Mouse (Mus musculus) spleen, embryonic (tissue): ENCODE measurements around the gene Bcam.

Experiments
- CTCF ChIA-PET: fragments of 350-600 bp; sonication (Branson Sonifier 250); formaldehyde crosslinking; loops from one replicate; lab custom pipeline; 2022; lab: Charles Lee

Bcam gene

DNA sequence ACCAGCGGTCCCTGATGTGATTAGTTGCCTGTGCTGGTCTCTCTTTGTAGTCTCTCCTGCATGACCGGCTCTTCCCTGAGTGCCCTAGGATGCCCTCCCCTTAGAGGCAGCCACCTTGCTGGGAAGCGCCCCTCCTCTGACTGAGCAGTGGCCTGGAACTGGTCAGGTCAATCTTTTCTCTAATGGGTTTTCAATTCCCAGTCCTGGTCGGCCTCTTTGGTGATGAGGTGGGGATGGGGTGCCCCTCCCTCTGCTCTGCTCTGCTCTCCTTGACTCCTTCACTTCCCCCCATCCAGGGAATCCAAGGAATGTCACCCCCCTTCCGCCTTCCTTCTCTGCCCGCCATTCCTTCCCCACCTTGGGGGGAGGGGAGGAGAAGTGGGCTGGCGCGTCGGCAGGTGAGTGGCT is at the start of gene Bcam:
Gene Bcam, minus strand, starts transcription at position 33 of the 408 bp plus-strand sequence.
- CTCF ChIA-PET, result no interaction called here

GRCm38 (mm10) chr7:19818875-19819274 is 48.1 kb upstream of the Bcam start:
- CTCF ChIA-PET, result interaction anchor here (1.1 to 1.9 kb wide), 3 partner anchors 16 to 31 kb away, joined by 4 to 5 read pairs (median 4); no protein-coding TSS in a partner anchor

GRCm38 (mm10) chr7:19818440-19818839 is 47.6 kb upstream of the Bcam start:
- CTCF ChIA-PET, result interaction anchor here (0.5 to 1.4 kb wide), 4 partner anchors 15 to 361 kb away, joined by 3 to 5 read pairs (median 4); partner anchors contain the start of gene Cblc

DNA sequence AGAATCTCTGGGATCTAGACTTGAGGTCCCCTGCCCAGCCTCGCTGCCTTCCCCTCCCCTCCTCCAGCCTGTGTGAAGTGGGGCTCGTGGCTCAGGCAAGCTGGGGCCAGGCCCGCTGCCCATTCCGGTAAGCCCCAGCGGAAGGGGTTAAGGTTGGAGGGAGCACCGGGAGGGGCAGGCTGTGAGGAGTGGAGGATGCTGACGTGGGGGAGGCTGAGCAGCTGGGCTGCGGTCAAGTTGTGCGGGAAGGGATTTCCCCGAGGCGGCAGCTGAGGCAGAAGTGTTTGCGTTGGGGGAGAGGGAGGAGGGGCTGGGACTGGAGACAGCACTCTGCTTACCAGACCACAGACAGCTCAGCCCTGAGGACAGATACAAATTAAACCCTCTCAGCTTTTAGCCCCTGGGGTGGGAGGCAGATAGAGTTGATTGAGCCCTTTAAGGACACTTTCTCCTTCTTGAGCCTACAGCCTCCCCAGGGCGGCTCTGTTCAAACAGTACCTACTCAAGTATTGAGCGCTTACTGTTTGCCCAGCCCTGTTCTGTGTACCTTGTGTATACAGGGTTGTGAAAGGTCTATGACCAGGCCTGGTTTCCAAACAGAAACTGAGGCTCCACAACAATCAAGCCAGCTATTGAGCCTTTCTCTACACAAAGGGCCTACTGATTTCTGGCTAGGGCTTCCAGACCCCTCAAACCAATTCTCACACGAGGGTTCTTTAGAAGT is 46.7 kb upstream of the Bcam start:
- CTCF ChIA-PET, result interaction anchor here (0.7 to 1.4 kb wide), 3 partner anchors 10 to 21 kb away, joined by 3 to 5 read pairs (median 4); partner anchors contain the start of gene Cblc

- CTCF ChIA-PET, result no interaction called here
These were observed 45.5 kb upstream of the Bcam start for GRCm38 (mm10) chr7:19816224-19816771.

GRCm38 (mm10) chr7:19815296-19816223 is 44.7 kb upstream of the Bcam start:
- CTCF ChIA-PET, result interaction anchor here (2.6 kb wide), 1 partner anchor 12 kb away, joined by 6 read pairs; no protein-coding TSS in a partner anchor

- CTCF ChIA-PET, result interaction anchor here (2.6 kb wide), 1 partner anchor 10 kb away, joined by 6 read pairs; no protein-coding TSS in a partner anchor
These were observed 42.8 kb upstream of the Bcam start for GRCm38 (mm10) chr7:19813579-19814122.

- CTCF ChIA-PET, result interaction anchor here (0.5 to 2.6 kb wide), 2 partner anchors 9 to 414 kb away, joined by 3 to 6 read pairs; no protein-coding TSS in a partner anchor
These were observed 42.3 kb upstream of the Bcam start for GRCm38 (mm10) chr7:19813161-19813560.

DNA sequence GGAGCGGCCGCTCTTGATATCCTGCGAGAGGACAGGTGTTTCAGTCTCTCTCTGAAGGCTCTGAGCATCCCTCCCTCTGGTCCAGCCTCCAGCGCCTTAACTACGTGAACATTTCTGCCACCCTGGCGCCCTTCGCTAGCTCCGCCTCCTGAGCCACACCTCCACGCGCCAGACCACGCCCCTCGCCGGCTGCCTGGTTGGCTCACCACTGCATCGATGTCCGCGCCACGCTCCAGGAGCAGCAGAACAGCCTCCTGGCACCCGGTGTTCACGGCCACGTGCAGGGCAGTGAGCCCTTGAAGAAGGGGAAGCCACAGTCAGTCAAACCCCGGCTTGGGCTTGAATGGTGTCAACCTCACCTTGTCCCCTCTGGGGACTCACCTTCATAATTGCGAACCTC is 40.3 kb upstream of the Bcam start:
- CTCF ChIA-PET, result interaction anchor here (1.4 kb wide), 1 partner anchor 9 kb away, joined by 4 read pairs; no protein-coding TSS in a partner anchor

- CTCF ChIA-PET, result no interaction called here
These were observed 38.6 kb upstream of the Bcam start for GRCm38 (mm10) chr7:19809369-19809768.

- CTCF ChIA-PET, result interaction anchor here (0.5 to 1.2 kb wide), 4 partner anchors 11 to 106 kb away, joined by 3 to 7 read pairs (median 3); no protein-coding TSS in a partner anchor
These were observed 35.6 kb upstream of the Bcam start for GRCm38 (mm10) chr7:19806356-19806969.

DNA sequence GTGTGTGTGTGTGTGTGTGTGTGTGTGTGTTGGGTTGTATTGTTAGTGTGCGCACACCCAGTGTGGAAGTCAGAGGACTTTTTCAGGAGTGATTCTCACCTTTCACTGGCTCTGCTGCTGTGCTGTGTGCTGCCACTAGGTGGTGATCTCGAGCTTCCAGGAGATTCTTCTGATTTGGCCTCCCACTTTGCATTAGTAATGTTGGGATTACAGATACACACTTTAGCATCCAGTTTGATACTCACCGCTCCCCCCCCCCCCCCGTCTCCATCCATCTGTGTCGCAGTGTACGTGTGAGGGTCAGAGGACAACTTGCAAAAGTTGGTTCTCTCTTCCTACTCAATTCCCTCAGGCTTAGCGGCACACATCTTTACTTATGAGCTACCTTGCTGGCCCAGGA is 32.2 kb upstream of the Bcam start:
- CTCF ChIA-PET, result interaction anchor here (0.6 to 4.2 kb wide), 10 partner anchors 11 to 85 kb away, joined by 3 to 41 read pairs (median 7); no protein-coding TSS in a partner anchor

DNA sequence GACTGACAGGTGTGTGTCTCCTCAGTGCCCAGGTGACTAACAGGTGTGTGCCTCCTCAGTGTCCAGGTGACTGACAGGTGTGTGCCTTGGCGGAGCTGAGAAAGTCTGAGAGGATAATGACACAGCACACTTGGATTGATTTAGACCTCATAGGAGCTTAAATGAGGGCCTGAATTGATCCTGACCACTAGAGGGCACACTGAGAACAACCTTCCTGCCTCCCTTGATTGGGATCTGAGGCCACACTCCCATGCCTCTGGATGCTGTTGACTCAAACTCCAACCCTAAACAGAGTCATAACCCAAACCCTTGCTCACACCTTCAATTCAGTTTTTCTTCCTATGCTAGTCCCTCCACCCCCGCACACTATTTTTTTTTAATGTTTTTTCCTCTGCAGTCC is 29.9 kb upstream of the Bcam start:
- CTCF ChIA-PET, result interaction anchor here (0.7 to 4.2 kb wide), 4 partner anchors 43 to 72 kb away, joined by 5 to 41 read pairs (median 9); no protein-coding TSS in a partner anchor

- CTCF ChIA-PET, result interaction anchor here (0.6 to 2.5 kb wide), 8 partner anchors 21 to 407 kb away, joined by 3 to 10 read pairs (median 6); no protein-coding TSS in a partner anchor
These were observed 26.1 kb upstream of the Bcam start, which contains the start of gene Cblc for GRCm38 (mm10) chr7:19796697-19797588. Cblc (minus strand) TSS chr7:19796809.

- CTCF ChIA-PET, result interaction anchor here (0.6 to 2.5 kb wide), 6 partner anchors 22 to 406 kb away, joined by 3 to 10 read pairs (median 5); no protein-coding TSS in a partner anchor
These were observed 25.4 kb upstream of the Bcam start for GRCm38 (mm10) chr7:19796254-19796653.

GRCm38 (mm10) chr7:19795236-19795635 is 24.4 kb upstream of the Bcam start:
- CTCF ChIA-PET, result interaction anchor here (2.5 kb wide), 1 partner anchor 54 kb away, joined by 10 read pairs; no protein-coding TSS in a partner anchor

DNA sequence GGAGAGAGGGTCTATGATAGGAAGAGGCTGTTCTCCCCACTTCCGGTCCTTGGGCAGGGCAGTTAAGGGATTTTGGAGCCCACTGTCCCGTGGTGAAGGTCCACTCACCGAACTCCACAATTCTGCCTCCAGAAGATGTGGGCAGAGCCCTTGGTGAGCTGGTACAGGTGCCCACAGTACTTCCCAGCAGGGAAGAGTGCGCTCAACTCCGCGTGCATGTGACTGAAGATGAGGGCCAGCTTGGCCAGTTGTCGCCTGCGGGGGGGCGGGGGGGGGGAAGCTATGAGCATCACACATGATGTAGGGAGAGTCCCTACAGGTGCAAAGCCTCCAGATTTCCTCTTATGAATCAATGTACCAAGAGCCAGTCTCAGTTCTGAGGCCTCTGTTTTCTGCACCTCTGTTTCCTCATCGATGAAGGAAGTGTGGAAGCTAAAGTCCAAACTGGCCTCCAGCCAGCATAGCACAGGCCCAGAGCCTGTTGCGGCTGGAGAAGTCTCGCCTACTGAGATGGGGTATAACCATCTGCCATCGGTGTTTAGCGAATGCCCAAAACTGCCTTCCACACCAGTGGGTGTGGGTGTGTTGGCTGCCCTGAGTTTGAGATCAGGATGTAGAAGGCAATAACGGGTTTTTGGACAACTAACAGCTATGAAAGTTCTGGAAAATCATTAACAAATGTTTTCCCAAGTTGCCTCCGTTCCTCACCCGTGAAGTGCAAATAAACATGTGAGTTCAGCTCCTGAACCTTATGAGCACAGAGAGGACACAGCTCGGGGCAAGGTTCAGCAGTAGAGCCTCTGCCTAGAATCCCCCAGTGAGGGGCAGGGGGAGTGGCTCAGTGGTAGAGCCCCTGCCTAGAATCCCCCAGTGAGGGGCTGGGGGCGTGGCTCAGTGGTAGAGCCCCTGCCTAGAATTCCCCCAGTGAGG is 22.1 kb upstream of the Bcam start:
- CTCF ChIA-PET, result interaction anchor here (0.6 to 1.3 kb wide), 3 partner anchors 27 to 56 kb away, joined by 3 to 4 read pairs (median 3); no protein-coding TSS in a partner anchor
